Mouse (Mus musculus): ENCODE measurements around the gene Slc35e4. TPM values are rescaled to one million over a fixed set of nuclear protein-coding genes. Genes with fewer than 3 reads are reported as not detected.

Gene Slc35e4
- total and polyA plus RNA-seq, 3 experiments = 3.3 to 10.9 (median 4.6) TPM

DNA sequence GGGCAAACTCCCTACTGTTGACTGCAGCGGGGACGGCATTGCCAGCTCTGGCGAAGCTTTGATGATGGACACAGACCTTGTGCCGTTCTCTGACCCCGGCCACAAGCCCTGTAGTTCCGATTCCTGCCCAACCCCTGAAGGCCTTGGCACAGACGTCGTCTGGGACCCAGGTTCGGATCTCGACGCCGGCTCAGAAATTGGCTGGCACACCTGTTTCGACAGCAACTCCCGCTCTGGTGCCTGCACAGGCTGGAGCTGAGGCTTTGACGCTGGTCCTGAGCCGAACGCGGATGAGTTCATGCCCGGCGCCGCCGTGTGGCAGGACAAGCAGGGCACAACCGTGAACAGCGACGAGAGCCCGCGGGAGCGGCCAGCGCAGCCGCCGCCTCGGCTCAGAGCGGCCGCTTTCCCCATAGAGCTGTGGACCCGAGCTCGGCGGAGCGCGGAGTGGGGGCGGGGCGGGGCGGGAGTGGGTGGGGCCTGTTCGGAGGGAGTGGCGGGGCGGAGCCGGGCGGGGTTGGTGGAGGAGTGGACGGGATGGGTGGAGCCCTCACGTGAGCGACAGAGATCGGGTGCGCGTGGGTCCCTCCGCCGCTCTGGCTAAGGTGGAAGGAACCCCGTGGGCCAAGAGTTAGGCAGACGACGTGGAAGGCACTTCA, 50.9 kb downstream of the Slc35e4 start, which contains the start of gene Osbp2:
Gene Osbp2, minus strand, starts transcription at position 450 of the 659 bp plus-strand sequence.
- dilution Hi-C loops (cut with MboI; ENCODE audit: extremely low pct_ligation_motif_present, extremely low pct_unique_long_range_greater_than_20kb, low sequenced_read_pairs) = no loop called here
- in situ Hi-C loops (cut with MboI; ENCODE audit: low pct_ligation_motif_present, low pct_unique_long_range_greater_than_20kb, low sequenced_read_pairs) = no loop called here

DNA sequence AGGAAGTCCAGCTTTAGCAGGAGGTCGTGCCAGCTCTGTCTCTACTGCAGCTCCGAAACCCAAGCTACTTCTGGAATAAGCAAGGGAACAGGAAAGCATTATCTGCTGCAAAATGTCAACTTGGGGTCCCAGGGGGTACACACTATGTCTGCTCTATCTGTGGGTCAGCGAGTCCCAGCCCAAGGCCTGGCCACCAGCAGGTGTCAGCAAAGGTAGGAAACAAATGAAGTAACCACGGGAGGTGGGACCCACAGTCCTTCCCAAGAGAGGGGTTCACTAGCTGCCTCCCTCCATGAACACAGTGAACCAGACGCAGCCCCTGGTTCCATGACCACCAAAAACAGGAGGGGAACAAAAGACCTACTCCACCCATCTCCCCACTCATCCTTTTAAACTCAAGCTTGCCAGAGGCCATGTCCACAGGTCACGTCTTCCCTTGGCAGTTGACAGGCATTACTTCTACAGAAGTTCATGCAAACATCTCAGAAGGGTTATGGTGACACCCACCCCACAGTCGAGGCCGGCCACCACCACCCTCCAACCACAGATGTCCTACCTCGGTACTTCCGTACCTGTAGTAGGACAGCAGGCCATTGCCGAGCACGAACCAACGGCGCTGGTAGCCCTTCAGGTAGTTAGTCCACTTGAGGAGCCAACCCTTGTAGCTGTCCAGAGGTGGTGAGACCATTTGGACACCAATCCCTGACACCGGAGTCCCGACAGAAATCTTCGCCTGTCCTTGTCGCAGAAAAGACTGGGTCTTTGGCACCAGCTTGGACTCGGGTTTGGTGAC, 51.6 kb downstream of the Slc35e4 start:
- no peak overlapping the region for H3K4me2 ChIP-seq (ENCODE audit: insufficient read depth, low read depth, poor library complexity, severe bottlenecking)
- in situ Hi-C loops (cut with MboI; ENCODE audit: low pct_ligation_motif_present, low pct_unique_long_range_greater_than_20kb, low sequenced_read_pairs) (no loop called here), dilution Hi-C loops (cut with MboI; ENCODE audit: extremely low pct_ligation_motif_present, extremely low pct_unique_long_range_greater_than_20kb, low sequenced_read_pairs) (no loop called here)
- no peaks in the 10 kb centered on the region for H3K27me3 ChIP-seq (replicated peaks)
- H3K4me3 ChIP-seq (replicated peaks in 1 of 3; ENCODE audit: low read depth in 2 of 3, low read length in 2 of 3, poor library complexity in 1 of 3) = no peak overlapping the region
- no peak for TF ChIP-seq USF2 (conservative IDR thresholded peaks at IDR 0.05; ENCODE audit: low read depth, low read length)
- peak in 1 of 2 experiments; percentile 27; a peak in 2 of 4 replicates for TF ChIP-seq CTCF (conservative IDR thresholded peaks at IDR 0.05 in 1 of 2, IDR thresholded peaks at IDR 0.05 in 1 of 2; ENCODE audit: low read depth in 2 of 2, low read length in 2 of 2)
- TF ChIP-seq SMC3 (IDR thresholded peaks at IDR 0.05; ENCODE audit: low read depth, low read length) = peak; percentile 22; the same call in 1 of the 2 replicates
- peaks cover 0 to 3% of the 10 kb centered on the region in 2 experiments; a peak in 1 of 4 replicates for H3K4me1 ChIP-seq (ENCODE audit: control insufficient read depth in 1 of 2, insufficient read depth in 2 of 2)
- no peak for DNase-seq (ENCODE audit: extremely low read depth)
- no peaks in the 10 kb centered on the region for H3K79me2 ChIP-seq (replicated peaks; ENCODE audit: control insufficient read depth, extremely low read depth, insufficient read depth, poor library complexity, severe bottlenecking)
- peaks cover 2% of the 10 kb centered on the region for H3K9me3 ChIP-seq (replicated peaks; ENCODE audit: low read length)
- H3K9ac ChIP-seq (ENCODE audit: insufficient read depth, low read depth) = no peak overlapping the region
- no peak overlapping the region for H3K27ac ChIP-seq (ENCODE audit: insufficient read depth, low read depth)
- H3K36me3 ChIP-seq (replicated peaks in 1 of 2; ENCODE audit: control insufficient read depth in 1 of 2, insufficient read depth in 1 of 2, low read length in 1 of 2) = no peaks in the 10 kb centered on the region

More for the DNA sequence above, 50.9 kb downstream of the Slc35e4 start, which contains the start of gene Osbp2:
- Histone ChIP-seq H3K4me2 (ENCODE audit: insufficient read depth, low read depth, poor library complexity, severe bottlenecking) (no peak within 1 kb of the TSS), H3K27ac (ENCODE audit: insufficient read depth, low read depth) (no peak within 1 kb of the TSS), H3K9ac (ENCODE audit: insufficient read depth, low read depth) (no peak within 1 kb of the TSS), H3K4me1 (ENCODE audit: control insufficient read depth in 1 of 2, insufficient read depth in 2 of 2) (no peaks in the 10 kb centered on the region), H3K27me3 (replicated peaks) (no peaks in the 10 kb centered on the region), H3K9me3 (replicated peaks; ENCODE audit: low read length) (peaks cover 2% of the 10 kb centered on the region), H3K79me2 (replicated peaks; ENCODE audit: control insufficient read depth, extremely low read depth, insufficient read depth, poor library complexity, severe bottlenecking) (no peaks in the 10 kb centered on the region), H3K4me3 (replicated peaks in 1 of 3; ENCODE audit: low read depth in 2 of 3, low read length in 2 of 3, poor library complexity in 1 of 3) (no peak within 1 kb of the TSS), H3K36me3 (replicated peaks in 1 of 2; ENCODE audit: control insufficient read depth in 1 of 2, insufficient read depth in 1 of 2, low read length in 1 of 2) (no peaks in the 10 kb centered on the region)
- DNase-seq (ENCODE audit: extremely low read depth) = no peak
- TF ChIP-seq SIN3A (IDR thresholded peaks at IDR 0.05; ENCODE audit: low read length) (no peak), TBP (conservative IDR thresholded peaks at IDR 0.05; ENCODE audit: low read depth, low read length) (no peak), ZKSCAN1 (IDR thresholded peaks at IDR 0.05; ENCODE audit: borderline replicate concordance, low read depth, low read length) (no peak), NELFE (IDR thresholded peaks at IDR 0.05; ENCODE audit: low read depth, low read length) (no peak), RCOR1 (conservative IDR thresholded peaks at IDR 0.05; ENCODE audit: low read depth, low read length) (no peak), MAFK (IDR thresholded peaks at IDR 0.05; ENCODE audit: insufficient replicate concordance, low read length) (no peak), GABPA (IDR thresholded peaks at IDR 0.05; ENCODE audit: insufficient replicate concordance, low read depth, low read length) (no peak), ZMIZ1 (IDR thresholded peaks at IDR 0.05; ENCODE audit: low read depth, low read length) (no peak), MXI1 (IDR thresholded peaks at IDR 0.05; ENCODE audit: low read depth, low read length) (no peak), IRF4 (IDR thresholded peaks at IDR 0.05; ENCODE audit: low read depth, low read length) (no peak), RAD21 (IDR thresholded peaks at IDR 0.05; ENCODE audit: low read depth, low read length) (no peak), JUN (IDR thresholded peaks at IDR 0.05; ENCODE audit: insufficient read depth, low read depth, low read length) (no peak), POLR2A (IDR thresholded peaks at IDR 0.05; ENCODE audit: low read depth, low read length) (no peak), ELF1 (IDR thresholded peaks at IDR 0.05; ENCODE audit: low read depth, low read length) (no peak), CHD1 (IDR thresholded peaks at IDR 0.05; ENCODE audit: low read depth, low read length) (no peak)
